Mouse (Mus musculus) hindbrain, embryonic 11.5 days (tissue): ENCODE measurements around the gene Catsper2. TPM values are rescaled to one million over a fixed set of nuclear protein-coding genes. Genes with fewer than 3 reads are reported as not detected.
"Not testable (repeated sequence)": the region's sequence is repeated elsewhere in the genome, so short reads cannot be mapped to it uniquely, and the experiment has no call there.

Experiments
- ATAC-seq: fragments of 200-750 bp; cut with Nextera tagmentation; 2 replicates; pipeline ENCODE4 v1.8.0; 2017; ENCODE audit warnings: mild to moderate bottlenecking, moderate TSS enrichment, moderate library complexity; ENCODE audit not compliant: low FRiP score
- DNase-seq: peaks from one replicate; pipeline ENCODE4 v3.0.0-alpha.2; 2015; ENCODE audit warnings: low spot score
- H3K27ac ChIP-seq: fragments of 300-500 bp; sonication (generic); 2 replicates; pipeline ENCODE4 v1.5.1; 2014; ENCODE audit warnings: mild to moderate bottlenecking, low read depth, low read length
- H3K27me3 ChIP-seq: fragments of 300-500 bp; sonication (generic); 2 replicates; pipeline ENCODE4 v1.6.1; 2014; ENCODE audit warnings: mild to moderate bottlenecking, low read length, moderate library complexity, mixed read lengths; ENCODE audit not compliant: control insufficient read depth, insufficient read depth
- H3K36me3 ChIP-seq: fragments of 300-500 bp; sonication (generic); 2 replicates; pipeline ENCODE4 v1.6.1; 2014; ENCODE audit warnings: mild to moderate bottlenecking, low read length, moderate library complexity, mixed read lengths; ENCODE audit not compliant: control insufficient read depth, insufficient read depth
- H3K4me1 ChIP-seq: fragments of 300-500 bp; sonication (generic); replicated peaks from 2 replicates; pipeline ENCODE4 v1.6.1; 2014; ENCODE audit warnings: low read length, mixed read lengths; ENCODE audit not compliant: control insufficient read depth, insufficient read depth
- H3K4me2 ChIP-seq: fragments of 300-500 bp; sonication (generic); replicated peaks from 2 replicates; pipeline ENCODE4 v1.6.1; 2014; ENCODE audit warnings: mild to moderate bottlenecking, low read depth, low read length
- H3K4me3 ChIP-seq: fragments of 300-500 bp; sonication (generic); 2 replicates; pipeline ENCODE4 v1.5.1; 2014; ENCODE audit warnings: low read depth, low read length
- H3K9ac ChIP-seq: fragments of 300-500 bp; sonication (generic); 2 replicates; pipeline ENCODE4 v1.6.1; 2014; ENCODE audit warnings: low read depth, low read length
- H3K9me3 ChIP-seq: fragments of 300-500 bp; sonication (generic); 2 replicates; pipeline ENCODE4 v1.6.1; 2016; ENCODE audit warnings: low read length; ENCODE audit not compliant: control insufficient read depth
- WGBS: fragments of 180-500 bp; shearing (Covaris S2); extraction: QIAGEN DNeasy Blood & Tissue Kit; methylation state at CpG from one replicate; pipeline ENCODE4 v1.1.7; 2014; 5-methylcytosine and 5-hydroxymethylcytosine counted together
- polyA plus RNA-seq: library from polyadenylated mRNA; unstranded; fragments of >200 nt; fragmentation: Nextera tagmentation; extraction: Ambion mirVana; gene quantifications from 2 replicates; pipeline ENCODE4 v1.2.1, GENCODE M21; 2014

Gene Catsper2
- polyA plus RNA-seq, 1 experiment from 2014 or later, result 2.7 TPM

DNA sequence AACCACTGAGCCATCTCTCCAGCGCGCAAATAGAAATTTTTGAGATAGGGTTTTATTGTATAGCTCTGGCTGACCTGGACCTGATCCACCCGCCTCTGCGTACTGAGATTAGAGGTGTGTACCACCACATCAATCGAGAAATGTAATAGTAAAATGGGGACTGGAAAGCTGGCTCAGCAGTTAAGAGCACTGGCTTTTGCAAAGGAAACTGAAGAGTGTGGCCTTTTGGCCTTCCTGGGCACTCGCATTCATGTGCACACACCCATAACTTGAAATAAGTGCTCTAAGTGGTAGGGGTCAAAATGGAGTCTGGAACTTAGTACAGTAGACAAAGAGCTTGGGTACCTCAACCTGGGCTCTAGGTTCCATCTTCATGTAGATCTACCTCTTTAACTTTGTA lies 2.8 kb upstream of the Catsper2 start:
- Histone ChIP-seq H3K4me2 (no peak overlapping the region), H3K4me1 (peaks cover 3% of the 10 kb centered on the region; the same call in 1 of the 2 replicates), H3K9me3 (no peaks in the 10 kb centered on the region), H3K36me3 (no peaks in the 10 kb centered on the region), H3K27ac (no peak overlapping the region), H3K9ac (no peak overlapping the region), H3K27me3 (no peaks in the 10 kb centered on the region), H3K4me3 (no peak overlapping the region)
- no peak for ATAC-seq
- WGBS, result 94% methylated on average over 6 of the region's 6 CpGs
- DNase-seq, result no peak

DNA sequence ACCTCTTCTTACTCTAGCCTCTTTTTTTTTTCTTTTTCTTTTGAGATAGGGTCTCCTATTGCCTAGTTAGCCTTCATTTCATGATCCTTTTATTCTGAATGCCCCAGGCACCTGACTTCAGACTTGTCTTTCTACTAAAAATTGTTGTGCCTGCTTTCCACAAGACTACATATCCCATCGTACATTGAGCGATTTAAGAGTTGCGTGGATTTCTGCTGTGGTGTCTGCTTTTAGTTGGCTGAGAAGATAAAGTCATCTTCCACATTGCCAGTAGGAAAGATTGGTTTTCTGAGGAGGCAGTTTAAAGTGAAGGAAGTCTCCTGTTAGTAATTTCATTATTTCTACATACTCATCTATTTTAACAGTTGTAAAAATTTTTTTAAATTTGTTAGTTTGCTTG lies 2.0 kb upstream of the Catsper2 start:
- no peak overlapping the region for H3K27ac ChIP-seq
- peak overlapping the region; percentile 45 for H3K4me2 ChIP-seq
- H3K36me3 ChIP-seq, result no peaks in the 10 kb centered on the region
- no peaks in the 10 kb centered on the region for H3K9me3 ChIP-seq
- peak overlapping the region; percentile 8; the same call in 1 of the 2 replicates for H3K9ac ChIP-seq
- H3K27me3 ChIP-seq, result no peaks in the 10 kb centered on the region
- peaks cover 3% of the 10 kb centered on the region; the same call in 1 of the 2 replicates for H3K4me1 ChIP-seq
- ATAC-seq (no peak), DNase-seq (no peak)
- WGBS, result 87% methylated on average over 3 of the region's 3 CpGs
- peak overlapping the region; percentile 80 for H3K4me3 ChIP-seq

- no peak overlapping the region for H3K27ac ChIP-seq
- no peaks in the 10 kb centered on the region for H3K36me3 ChIP-seq
- H3K4me3 ChIP-seq, result peak overlapping the region; percentile 80
- no peak for DNase-seq
- no peaks in the 10 kb centered on the region for H3K9me3 ChIP-seq
- peak overlapping the region; percentile 8; the same call in 1 of the 2 replicates for H3K9ac ChIP-seq
- peaks cover 3% of the 10 kb centered on the region; the same call in 1 of the 2 replicates for H3K4me1 ChIP-seq
- no peak for ATAC-seq
- H3K4me2 ChIP-seq, result peak overlapping the region; percentile 45
- WGBS, result 53% methylated on average over 3 of the region's 3 CpGs
- no peaks in the 10 kb centered on the region for H3K27me3 ChIP-seq
Observed at GRCm38 (mm10) chr2:121415103-121415502, 1.5 kb upstream of the Catsper2 start.

DNA sequence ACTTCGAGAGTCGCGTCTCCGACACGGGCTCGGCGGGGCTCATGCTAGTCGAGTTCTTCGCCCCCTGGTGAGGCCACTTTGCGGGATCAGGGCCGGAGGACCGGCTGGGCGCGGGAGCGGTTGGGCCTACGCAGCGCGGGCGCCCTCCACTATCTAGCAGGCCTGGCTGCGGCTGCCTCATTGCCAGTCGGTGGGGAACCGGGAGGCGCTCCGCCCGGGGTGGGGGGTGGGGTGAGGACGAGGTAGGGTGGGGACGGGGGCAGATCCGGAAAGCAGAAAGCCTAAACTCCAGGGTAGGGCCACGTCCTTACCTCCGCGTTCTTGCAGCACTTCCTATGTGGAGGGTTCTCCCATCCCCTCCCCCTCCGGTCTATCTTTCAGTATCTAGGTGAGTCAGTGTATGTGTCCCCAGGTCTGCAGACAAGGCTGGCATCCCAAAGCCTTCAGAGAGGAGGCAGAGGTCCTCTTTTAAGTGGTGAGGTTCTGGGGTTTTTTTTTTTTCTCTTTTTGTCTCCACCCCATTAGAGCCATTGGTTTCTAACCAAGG lies 620 bp upstream of the Catsper2 start:
- H3K9me3 ChIP-seq, result no peaks in the 10 kb centered on the region
- ATAC-seq (peak; percentile 57), DNase-seq (peak; percentile 61)
- no peaks in the 10 kb centered on the region for H3K36me3 ChIP-seq
- H3K27ac ChIP-seq, result peak overlapping the region; percentile 90
- peak overlapping the region; percentile 80 for H3K4me3 ChIP-seq
- peak overlapping the region; percentile 91 for H3K9ac ChIP-seq
- H3K27me3 ChIP-seq, result no peaks in the 10 kb centered on the region
- under 1% methylated on average over 30 of the region's 32 CpGs for WGBS
- peaks cover 3% of the 10 kb centered on the region; the same call in 1 of the 2 replicates for H3K4me1 ChIP-seq
- peak overlapping the region; percentile 45 for H3K4me2 ChIP-seq

DNA sequence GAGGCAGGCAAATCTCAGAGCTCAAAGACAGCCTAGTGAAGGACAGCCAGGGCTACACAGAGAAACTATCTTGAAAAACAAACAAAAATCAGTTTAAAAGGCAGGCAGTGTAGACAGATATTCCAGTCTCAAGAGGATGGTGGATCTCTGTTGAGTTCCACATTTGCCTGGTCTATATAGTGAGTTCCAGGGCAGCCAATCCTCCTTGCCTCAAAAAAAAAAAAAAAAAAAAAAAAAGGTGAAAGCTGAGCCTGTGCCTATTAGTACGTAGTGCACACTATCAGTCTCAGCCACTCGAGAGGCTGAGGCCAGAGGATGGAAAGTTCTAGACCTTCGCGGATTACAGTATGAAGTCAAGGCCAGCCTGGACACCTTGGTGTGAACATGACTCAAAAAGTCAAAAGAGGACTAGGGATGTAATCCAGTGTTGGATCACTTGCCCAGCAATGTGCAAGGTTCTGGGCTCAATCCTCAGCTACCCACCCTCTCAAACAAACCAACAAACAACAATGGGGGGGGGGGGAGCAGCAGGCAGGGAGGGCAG lies 677 bp downstream of the Catsper2 start:
- Histone ChIP-seq H3K36me3 (no peaks in the 10 kb centered on the region), H3K27ac (peak overlapping the region; percentile 90), H3K27me3 (no peaks in the 10 kb centered on the region), H3K9me3 (no peaks in the 10 kb centered on the region), H3K4me2 (peak overlapping the region; percentile 45), H3K4me1 (peaks cover 3% of the 10 kb centered on the region; the same call in 1 of the 2 replicates), H3K4me3 (peak overlapping the region; percentile 80), H3K9ac (peak overlapping the region; percentile 74)
- ATAC-seq (no peak; the same call in 1 of the 2 replicates), DNase-seq (no peak)
- 14% methylated on average over 4 of the region's 4 CpGs for WGBS

DNA sequence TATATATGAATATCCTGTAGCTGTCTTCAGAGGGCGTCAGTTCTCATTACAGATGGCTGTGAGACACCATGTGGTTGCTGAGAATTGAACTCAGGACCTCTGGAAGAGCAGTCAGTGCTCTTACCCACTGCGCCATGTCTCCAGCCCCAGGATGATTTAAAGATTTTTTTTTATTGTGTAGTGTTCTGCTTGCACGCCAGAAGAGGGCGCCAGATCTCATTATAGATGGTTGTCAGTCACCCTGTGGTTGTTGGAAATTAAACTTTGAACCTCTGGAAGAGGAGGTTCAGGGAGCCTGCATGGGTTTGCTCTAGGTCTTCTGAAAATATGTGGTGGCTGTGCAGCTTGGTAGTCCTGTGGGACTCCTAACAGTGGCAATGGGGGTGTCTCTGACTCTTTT lies 5.4 kb downstream of the Catsper2 start:
- Histone ChIP-seq H3K36me3 (no peaks in the 10 kb centered on the region), H3K27me3 (no peaks in the 10 kb centered on the region), H3K9me3 (no peaks in the 10 kb centered on the region), H3K4me2 (no peak overlapping the region), H3K9ac (no peak overlapping the region), H3K4me1 (no peaks in the 10 kb centered on the region), H3K4me3 (no peak overlapping the region), H3K27ac (no peak overlapping the region)
- DNase-seq (peak; percentile 17), ATAC-seq (no peak)
- 37% methylated on average over 4 of the region's 4 CpGs for WGBS

DNA sequence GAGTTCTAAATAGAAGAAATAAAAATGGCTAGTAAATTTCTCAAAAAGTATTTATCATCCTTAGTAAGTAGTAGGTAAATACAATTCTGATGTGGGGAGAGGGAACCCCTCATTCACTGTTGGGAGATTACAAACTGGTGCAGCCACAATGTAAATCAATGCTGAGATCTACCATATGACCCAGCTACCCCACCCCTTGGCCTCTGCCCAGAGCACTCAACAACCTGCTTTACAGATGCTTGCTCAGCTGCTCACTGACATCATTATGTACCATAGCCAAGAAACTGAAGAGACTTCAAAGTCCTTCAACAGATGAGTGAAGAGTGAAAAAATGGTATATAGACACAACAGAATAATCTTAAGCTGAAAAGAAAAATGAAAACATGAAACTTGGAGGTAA lies 10.3 kb downstream of the Catsper2 start:
- Histone ChIP-seq H3K27me3 (no peaks in the 10 kb centered on the region), H3K4me3 (no peak overlapping the region), H3K9me3 (no peaks in the 10 kb centered on the region), H3K27ac (no peak overlapping the region), H3K9ac (no peak overlapping the region), H3K36me3 (no peaks in the 10 kb centered on the region), H3K4me1 (no peaks in the 10 kb centered on the region), H3K4me2 (no peak overlapping the region)
- ATAC-seq (no peak), DNase-seq (no peak)

DNA sequence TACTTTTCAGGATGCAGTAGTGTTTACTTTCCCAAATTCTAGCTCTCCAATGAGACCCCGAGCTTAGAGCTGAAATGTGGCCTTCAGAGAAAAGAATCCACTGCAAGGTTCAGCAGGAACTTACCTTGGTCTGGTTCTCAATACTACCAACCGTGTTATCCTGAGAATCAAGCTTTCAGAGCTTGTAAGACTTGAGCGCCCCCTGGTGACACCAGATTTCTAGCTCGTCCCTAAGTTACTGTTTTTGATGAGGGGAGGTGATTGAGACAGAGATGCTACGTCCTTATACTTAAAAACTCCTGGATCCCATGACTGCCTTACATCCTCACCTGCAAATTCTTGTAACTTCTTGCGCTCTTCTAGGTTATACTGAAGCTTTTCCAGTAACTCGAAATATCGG lies 17.0 kb downstream of the Catsper2 start:
- WGBS, result 17% methylated on average over 8 of the region's 8 CpGs
- Histone ChIP-seq H3K9me3 (no peaks in the 10 kb centered on the region), H3K4me3 (no peak overlapping the region), H3K27me3 (no peaks in the 10 kb centered on the region), H3K9ac (no peak overlapping the region), H3K4me2 (no peak overlapping the region), H3K36me3 (no peaks in the 10 kb centered on the region), H3K4me1 (no peaks in the 10 kb centered on the region), H3K27ac (no peak overlapping the region)
- no peak for ATAC-seq
- DNase-seq, result peak; percentile 93

DNA sequence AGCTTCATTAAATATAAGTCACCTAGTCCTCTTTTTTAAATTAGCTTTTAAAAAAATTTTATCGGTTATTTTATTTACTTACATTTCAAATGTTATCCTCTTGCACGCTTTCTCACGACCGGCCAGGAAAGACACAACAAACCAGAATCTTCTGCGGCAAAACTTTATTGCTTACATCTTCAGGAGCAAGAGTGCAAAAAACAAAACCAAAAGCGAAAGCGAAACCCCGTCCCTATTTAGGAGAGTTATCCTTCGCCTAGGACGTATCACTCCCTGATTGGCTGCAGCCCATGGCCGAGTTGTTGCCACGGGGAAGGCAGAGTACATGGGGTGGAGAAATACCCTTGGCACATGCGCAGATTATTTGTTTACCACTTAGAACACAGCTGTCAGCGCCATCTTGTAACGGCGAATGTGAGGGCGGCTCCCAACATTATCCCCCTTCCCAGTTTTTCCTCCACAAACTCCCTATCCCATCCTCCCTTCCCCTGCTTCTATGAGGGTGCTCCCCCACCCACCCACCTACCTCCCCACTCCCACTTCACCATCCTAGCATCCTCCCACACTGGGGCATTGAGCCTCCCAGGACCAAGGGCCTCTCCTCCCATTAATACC lies 26.5 kb downstream of the Catsper2 start, which contains the start of gene Strc:
TSS of gene Strc (minus strand) at position 208 of the 615 bp plus-strand sequence.
- H3K4me1 ChIP-seq, H3K4me2 ChIP-seq, ATAC-seq, H3K36me3 ChIP-seq, H3K9ac ChIP-seq, DNase-seq, H3K27ac ChIP-seq, H3K27me3 ChIP-seq, H3K4me3 ChIP-seq, H3K9me3 ChIP-seq: not testable (repeated sequence)
- 94% methylated on average over 14 of the region's 17 CpGs for WGBS
